Mouse (Mus musculus): ENCODE results near the gene Nwd2.

The Nwd2 gene

DNA sequence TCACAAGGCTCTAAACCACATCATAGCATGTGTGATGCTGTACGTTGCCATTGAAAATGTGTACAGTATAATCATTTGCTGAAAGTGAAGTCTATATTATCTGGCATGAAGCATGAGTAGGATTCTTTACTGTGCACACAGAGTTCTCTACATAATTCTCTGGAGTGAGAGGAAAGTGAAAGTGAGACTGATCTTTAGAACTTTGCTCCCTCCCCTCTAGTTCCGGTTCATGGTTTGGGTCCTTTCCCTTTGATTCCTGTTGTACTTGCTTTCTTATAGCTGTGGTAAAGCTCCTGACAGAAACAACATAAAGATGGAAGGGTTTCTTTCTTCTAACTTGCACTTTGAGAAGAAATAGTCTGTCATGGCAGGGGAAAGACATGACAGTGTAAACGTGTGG is 107.0 kb downstream of the Nwd2 start:
- no peak for DNase-seq (ENCODE audit: low read depth, low spot score)

DNA sequence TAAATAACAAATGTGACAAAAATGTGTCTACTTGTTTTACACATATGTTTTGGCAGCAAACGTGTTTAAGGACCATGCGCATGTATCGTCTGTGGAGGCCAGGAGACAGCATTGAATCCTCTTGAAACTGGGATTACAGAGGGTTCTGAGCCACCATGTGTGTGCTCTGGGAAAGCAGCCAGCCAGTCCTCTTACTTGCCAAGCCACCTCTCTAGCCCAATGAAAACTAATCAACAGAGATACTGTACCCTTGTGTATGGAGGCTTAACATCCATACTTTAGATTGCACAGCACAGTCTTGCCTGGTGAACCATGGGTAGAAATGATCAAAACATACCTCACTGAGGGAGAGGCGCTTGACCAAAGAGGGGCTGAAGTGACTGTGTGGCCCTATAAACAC is 117.0 kb downstream of the Nwd2 start:
- no peak for DNase-seq (ENCODE audit: low read depth, low spot score)

DNA sequence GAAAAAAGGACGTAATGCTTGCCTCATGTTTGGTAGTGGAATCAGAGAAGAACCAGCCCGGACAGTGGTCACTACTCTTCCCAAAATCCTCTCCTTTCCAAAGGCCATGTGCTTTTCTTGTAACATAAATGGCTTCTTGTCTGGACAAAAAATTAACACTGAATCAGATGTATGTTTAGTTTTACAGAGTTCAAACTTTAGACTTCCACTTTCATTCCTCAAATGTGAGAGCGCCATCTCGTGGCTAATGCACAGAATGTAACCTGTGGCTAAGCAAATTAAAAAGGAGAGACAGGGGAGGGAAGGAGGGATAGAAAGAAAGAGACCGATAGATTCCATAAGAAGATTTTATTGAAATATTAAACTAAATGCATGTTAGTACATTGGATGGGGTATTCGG is 117.8 kb downstream of the Nwd2 start:
- no peak for DNase-seq (ENCODE audit: low read depth, low spot score)

DNA sequence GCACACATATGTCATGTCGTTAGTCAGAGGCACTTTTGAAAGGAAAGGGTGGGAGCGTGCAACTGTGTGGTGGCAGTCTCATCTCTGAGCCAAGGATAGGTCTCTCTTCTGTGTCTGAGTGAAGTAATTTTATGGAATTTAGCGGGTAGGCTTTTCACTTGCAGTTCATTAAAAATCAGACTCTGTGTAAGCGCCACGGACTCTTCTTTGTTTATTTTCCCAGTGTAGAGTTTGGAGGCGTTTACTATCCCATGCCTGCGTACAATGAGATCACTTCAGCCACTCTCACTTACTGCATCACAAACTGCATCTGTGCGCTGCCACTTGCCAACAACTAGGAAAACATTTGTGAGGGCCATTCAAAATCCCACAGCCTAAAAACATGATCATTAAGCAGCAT is 118.6 kb downstream of the Nwd2 start:
- no peak for DNase-seq (ENCODE audit: low read depth, low spot score)

DNA sequence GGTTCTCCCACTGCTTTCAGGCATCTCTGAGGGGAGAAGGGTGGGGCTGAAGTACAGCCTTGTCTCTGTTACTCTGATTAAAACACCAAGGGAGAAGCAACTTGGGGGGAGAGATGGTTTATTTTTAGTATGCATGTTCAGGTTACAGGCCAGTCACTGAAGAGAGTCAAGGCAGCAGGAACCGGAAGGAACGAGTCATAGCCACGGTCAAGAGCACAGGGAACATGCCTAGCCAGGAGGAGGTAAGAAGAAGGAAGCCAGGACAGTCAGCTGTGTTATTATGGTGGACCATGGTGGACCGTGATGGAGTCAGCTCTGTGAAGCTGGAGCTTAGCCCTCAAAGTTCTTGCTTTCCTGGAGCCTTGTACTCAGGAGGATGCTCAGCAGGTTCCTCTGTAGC is 119.3 kb downstream of the Nwd2 start:
- no peak for DNase-seq (ENCODE audit: low read depth, low spot score)

GRCm38 (mm10) chr5:63772971-63773370 is 124.1 kb downstream of the Nwd2 start:
- no peak for DNase-seq (ENCODE audit: low read depth, low spot score)

DNA sequence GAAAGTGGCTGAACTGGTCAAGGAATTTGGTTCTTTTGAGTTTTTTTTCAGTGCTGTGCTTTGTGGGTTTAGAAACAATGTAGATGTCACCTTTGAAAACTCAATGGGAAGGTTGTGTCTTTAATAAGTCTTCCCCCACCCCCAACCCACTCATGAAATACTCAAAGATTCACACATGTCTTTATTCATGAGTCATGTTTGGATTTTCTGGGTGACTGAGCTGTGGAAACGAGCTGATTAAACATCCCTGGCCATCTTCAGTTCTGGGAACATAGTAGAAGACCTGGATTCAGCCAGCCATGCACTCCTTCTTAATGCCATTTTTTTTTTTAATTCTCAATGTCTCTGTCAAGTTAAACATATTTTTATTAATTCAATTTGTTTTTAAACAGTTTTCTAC is 124.7 kb downstream of the Nwd2 start:
- DNase-seq (ENCODE audit: low read depth, low spot score) = no peak

DNA sequence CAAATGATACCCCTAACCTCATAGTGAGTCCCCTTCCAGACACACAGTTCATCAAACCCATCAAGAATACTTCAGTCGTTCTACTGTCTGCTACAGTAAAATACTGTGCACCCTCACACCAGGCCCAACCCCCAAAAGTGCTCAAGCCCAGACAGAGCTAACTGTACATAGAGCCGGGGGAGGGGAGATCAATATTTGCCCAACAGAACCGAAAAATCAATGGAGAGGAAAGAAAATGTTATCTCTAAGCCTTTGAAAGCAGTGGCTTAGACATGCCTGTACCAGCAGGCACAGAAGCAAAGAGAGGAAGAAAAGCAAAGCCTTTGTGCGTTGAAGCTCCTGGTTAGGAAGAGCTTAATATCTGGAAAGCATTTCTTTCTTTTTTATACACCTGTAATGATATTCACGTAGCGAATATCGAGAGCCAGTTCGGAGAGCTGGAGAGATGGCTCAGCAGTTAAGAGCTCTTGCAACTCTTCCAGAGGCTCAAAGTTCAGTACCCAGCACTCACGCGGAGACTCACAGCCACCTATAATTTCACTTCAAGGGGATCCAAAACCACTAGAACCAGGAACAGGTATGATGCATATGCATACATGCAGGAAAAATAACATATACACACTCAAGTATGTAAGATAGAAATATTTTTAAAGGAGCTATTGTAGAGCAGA is 139.4 kb downstream of the Nwd2 start:
- DNase-seq (ENCODE audit: low read depth, low spot score) = no peak

DNA sequence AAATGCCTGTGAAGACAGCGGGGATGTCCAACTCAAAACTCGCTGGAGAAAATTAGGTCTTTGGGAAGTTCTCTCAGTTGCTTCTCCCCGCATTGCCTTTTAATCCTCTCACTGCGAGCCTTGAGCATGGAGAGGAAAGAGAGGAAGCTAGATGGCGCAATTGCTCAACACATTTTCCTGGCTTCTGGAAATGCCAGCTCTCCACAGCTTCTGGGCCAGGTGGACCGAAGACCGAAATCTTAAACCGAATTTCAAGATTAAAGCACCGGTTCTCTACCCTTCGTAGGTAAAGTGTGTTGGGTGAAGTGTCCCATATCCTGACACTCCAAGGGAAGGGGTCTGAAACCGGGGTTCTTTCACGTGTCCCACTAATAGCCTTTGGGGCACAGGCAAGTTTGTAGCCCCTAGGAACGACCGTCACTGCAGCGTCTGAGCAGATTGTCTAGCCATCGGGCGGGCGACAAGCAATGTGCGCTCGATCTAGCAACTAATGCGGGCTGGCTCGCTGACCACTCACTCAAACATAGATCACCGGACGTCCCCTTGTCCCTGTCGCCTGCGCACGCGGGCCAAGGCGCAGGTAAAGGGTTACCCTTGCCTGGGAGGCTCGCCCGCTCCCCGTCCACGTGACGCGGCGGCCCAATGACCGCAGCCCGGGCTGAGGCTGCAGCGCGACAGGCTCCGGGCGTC is 163.1 kb downstream of the Nwd2 start, which contains the start of gene 0610040J01Rik:
Gene 0610040J01Rik (plus strand): TSS at position 545 of the 690 bp plus-strand sequence.
- no peak for DNase-seq (ENCODE audit: low read depth, low spot score)

DNA sequence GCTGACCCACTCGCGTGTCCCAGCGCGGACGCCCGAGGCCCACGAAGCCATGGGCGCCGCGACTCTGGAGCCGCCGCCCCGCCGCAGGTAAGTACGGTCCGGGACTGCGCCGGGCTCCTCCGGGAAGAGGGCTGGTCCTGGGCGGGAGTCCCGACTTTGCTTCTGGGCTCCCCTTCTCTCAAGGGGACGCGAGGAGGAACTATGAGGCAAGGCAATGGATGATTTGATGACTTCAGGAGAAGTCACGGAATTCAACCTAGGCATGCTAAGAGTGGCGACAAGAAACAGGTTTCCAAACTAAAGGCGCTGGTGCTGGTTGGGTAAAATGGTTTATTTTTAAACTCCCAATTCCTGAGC is 163.6 kb downstream of the Nwd2 start:
- no peak for DNase-seq (ENCODE audit: low read depth, low spot score)

DNA sequence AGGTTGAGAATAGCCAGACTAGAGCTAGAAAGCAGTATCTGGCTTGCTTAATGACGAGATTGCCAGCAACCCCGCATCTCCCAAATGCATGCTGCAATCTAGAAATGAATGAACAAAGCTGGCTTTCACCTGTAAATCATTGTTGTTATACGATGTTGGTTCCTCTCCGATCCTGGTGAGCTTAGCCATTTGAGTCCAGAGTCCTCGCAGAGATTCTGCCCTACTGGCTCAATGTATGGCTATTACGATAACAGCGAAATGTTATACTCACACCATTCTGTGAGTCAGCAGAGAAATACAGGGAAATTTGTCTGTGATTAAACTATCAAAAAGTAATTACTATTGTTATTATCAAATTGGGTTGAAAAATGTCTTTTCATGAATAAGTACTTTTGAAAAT is 167.7 kb downstream of the Nwd2 start:
- DNase-seq (ENCODE audit: low read depth, low spot score) = no peak

- DNase-seq (ENCODE audit: low read depth, low spot score) = no peak
These were observed 168.4 kb downstream of the Nwd2 start for GRCm38 (mm10) chr5:63817270-63817669.

- no peak for DNase-seq (ENCODE audit: low read depth, low spot score)
These were observed 170.1 kb downstream of the Nwd2 start for GRCm38 (mm10) chr5:63818975-63819374.

DNA sequence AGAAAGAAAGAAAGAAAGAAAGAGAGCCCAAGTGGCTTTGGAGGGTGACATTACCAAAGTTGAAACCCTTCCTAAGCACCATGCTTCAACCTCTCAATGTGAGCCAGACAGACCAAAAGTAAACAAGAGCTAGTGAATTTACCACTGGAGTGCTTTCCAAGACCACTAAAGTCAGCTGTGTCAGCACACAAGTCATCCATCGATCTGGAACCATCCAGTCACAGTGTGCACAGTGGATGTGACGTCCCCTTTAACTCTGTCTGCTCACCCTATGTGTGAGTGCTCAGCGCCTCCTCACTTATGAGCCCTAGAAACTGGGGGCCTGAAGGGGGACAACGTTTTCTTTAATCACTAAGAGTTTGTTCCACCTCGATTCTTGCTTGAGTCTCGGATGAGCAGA is 170.6 kb downstream of the Nwd2 start:
- DNase-seq (ENCODE audit: low read depth, low spot score) = no peak

DNA sequence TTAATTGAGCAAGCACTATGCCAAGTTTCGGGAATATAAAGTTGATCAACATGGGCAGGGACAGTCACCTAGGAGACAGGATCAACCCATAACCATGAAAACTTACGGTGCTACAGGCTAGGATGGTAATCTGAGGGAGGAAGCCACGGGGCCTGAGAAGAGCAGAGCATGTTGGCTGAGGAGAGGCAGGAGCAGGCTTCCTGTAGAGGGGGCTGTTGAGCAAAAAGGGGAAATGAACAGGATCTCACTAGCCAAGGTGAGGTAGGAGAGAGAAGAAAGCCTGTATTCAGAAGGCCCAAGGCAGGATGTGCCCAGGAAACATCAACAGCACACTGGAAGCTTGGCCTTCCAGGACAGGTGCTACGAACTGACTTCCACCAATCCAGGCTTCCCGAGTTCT is 172.3 kb downstream of the Nwd2 start:
- no peak for DNase-seq (ENCODE audit: low read depth, low spot score)

DNA sequence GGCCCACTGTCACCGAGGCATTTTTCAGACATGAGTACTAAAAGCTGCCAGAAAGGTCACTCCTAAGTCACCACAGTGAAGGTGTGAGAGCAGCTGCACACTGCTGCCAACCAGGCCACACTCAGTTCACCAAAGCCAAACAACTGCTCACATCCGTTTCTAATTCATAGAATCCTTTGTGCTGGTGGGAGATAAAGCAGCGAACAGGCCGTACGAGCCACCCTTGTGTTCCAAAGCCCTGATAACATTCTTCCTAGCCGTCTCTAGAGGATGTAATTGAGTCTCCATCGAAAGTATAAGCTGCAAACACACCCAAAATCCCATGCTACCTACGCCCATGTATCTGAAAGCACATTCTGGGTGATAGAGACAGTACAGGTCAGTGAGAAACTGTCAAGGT is 173.0 kb downstream of the Nwd2 start:
- no peak for DNase-seq (ENCODE audit: low read depth, low spot score)

DNA sequence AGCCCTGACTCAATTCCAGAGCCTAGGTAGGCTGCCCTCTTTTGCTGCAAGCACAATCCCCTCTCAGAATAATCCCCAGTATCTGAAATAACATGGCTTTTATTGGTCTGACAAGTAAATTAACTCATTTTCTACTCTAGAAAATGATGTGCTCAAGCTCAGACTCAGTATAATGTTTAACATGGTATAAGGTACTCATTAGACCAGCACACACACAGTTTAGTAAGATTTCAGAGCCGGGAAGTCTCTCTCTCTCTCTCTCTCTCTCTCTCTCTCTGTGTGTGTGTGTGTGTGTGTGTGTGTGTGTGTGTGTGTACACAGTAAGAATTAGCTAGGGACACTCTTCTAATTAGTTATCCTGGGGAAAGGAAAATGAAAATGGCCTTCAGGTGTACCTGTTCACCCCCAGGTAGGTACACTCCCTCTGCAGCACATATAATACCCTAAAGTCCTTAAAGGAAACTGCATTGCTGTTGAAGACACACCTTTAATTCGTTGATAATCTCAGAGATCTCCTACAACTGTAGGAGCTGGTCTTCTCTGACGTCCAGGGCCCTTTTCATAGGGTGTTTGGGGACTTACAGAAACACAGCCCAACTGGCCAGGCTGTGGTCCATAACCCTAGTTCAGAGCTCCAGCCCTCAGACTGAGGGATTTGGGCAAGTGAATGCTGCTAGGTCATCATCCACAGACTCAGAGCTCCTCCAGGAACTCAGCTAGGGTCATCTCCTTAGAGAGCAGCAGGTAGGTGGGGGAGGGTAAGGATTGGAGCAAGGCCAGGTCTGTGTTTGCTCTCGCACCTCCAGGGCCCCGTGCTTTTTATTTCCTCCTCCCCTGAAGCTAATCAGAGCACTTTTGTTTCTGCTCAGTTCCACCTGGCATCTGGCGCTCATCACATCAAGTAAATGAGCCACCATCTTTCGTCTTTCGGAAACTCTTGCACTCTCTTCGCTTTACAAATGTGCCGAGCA is 174.7 kb downstream of the Nwd2 start:
- no peak for DNase-seq (ENCODE audit: low read depth, low spot score)

- DNase-seq (ENCODE audit: low read depth, low spot score) = no peak
These were observed 175.9 kb downstream of the Nwd2 start for GRCm38 (mm10) chr5:63824599-63825350.

GRCm38 (mm10) chr5:63825881-63826280 is 177.0 kb downstream of the Nwd2 start:
- DNase-seq (ENCODE audit: low read depth, low spot score) = no peak

GRCm38 (mm10) chr5:63827006-63827405 is 178.1 kb downstream of the Nwd2 start:
- DNase-seq (ENCODE audit: low read depth, low spot score) = no peak

GRCm38 (mm10) chr5:63827415-63828053 is 178.6 kb downstream of the Nwd2 start:
- DNase-seq (ENCODE audit: low read depth, low spot score) = no peak
